In the genomic region with DNA sequence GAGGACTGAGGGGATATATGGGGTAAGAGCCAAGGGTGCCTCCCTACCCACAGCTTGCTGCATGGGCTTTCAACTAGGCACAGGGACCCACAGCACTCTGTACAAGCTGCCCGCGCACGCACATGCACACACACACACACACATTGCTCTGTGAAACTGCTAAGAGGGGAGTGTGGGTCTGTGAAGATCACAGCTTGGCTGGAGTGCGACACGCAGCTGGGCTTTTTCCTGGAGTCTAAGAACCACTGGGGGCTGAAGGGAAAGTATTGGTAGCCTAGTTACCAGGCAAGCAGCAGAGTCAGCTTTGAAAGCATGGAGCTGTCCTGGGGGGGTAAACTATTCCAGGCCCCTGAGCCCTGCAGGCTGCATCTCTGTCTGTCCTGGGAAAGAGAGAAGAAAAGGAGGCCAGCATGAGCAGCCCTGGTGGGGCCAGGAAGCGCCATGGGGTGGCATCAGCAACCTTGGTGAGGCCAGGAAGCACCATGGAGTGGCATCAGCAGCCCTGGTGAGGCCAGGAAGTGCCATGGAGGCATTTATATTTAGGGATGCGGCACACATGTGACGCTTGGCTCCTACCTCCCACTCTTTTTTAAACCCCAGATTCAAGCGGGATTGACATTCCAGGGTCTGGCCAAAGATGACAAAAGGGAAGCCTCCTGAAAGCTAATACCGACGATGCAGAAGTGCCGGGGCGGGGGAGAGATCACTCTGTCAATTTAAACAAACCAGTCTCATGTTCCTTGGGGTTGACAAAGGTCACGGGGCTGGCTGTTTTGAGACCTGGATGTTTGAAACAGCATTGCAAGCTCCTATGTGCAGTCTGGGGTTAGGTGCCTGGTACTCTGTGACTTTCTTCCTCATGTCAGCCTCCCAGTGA, we compare ENCODE assay signal across 13 mouse cellular contexts. TPM values are rescaled to one million over a fixed set of nuclear protein-coding genes. Genes with fewer than 3 reads are reported as not detected.
A peak's percentile ranks its signal among the peaks of the same experiment; 100 is the strongest.
DNase-seq lines count a peak whose midpoint lies in the region; ATAC-seq and TF ChIP-seq lines count a peak whose summit lies in the region.
"Had no signal": no experiment of that assay in that cellular context is flagged by ENCODE, and none has a peak within 500 bp of the region (broad histone marks: within the 10 kb centered on the region; RNA-seq: fewer than 3 reads in every experiment).

No protein-coding gene starts in this region.

- peak; percentile 31; the same call in 1 of the 2 replicates for ATAC-seq in embryonic facial prominence, embryonic 14.5 days (ENCODE audit: low read depth)
- ATAC-seq in hindbrain, postnatal 0 days: peak; percentile 69
- no peak; the same call in 1 of the 2 replicates for ATAC-seq in neural tube, embryonic 13.5 days (ENCODE audit: low read depth)

- no peak for TF ChIP-seq CTCF in layer of hippocampus, adult 2 months (conservative IDR thresholded peaks at IDR 0.05)
- TF ChIP-seq CTCF in hindbrain, postnatal 0 days (IDR thresholded peaks at IDR 0.05; ENCODE audit: low read depth): 0 out of 2 replicates have a peak, but pooled peaks have one; percentile 8

- peaks cover 30% of the 10 kb centered on the region for H3K4me1 ChIP-seq in embryonic facial prominence, embryonic 14.5 days (ENCODE audit: control insufficient read depth, insufficient read depth, low read length)
- peaks cover 4% of the 10 kb centered on the region; the same call in 1 of the 2 replicates for H3K4me1 ChIP-seq in hindbrain, postnatal 0 days (ENCODE audit: insufficient read depth, low read length)
- peaks cover 13% of the 10 kb centered on the region for H3K4me1 ChIP-seq in neural tube, embryonic 13.5 days (replicated peaks)

- H3K9ac ChIP-seq in embryonic facial prominence, embryonic 14.5 days (ENCODE audit: low read depth, low read length): no peak overlapping the region
- no peak overlapping the region; the same call in 1 of the 2 replicates for H3K9ac ChIP-seq in hindbrain, postnatal 0 days (replicated peaks; ENCODE audit: low read length)
- H3K9ac ChIP-seq in neural tube, embryonic 13.5 days: peak overlapping the region; percentile 8; the same call in 1 of the 2 replicates
- H3K9ac ChIP-seq: heart, embryonic 15.5 days; neural tube, embryonic 12.5 days had no signal

- H3K4me2 ChIP-seq in embryonic facial prominence, embryonic 14.5 days (ENCODE audit: low read depth, low read length): peak overlapping the region; percentile 14; the same call in 1 of the 2 replicates
- no peak overlapping the region for H3K4me2 ChIP-seq in hindbrain, postnatal 0 days (ENCODE audit: low read depth, low read length)
- H3K4me2 ChIP-seq in neural tube, embryonic 13.5 days: no peak overlapping the region
- H3K4me2 ChIP-seq: heart, embryonic 15.5 days; neural tube, embryonic 12.5 days had no signal

- peak overlapping the region; percentile 58; the same call in 1 of the 2 replicates for H3K27ac ChIP-seq in layer of hippocampus, adult 2 months
- H3K27ac ChIP-seq in embryonic facial prominence, embryonic 14.5 days (replicated peaks; ENCODE audit: low read depth, low read length): peak overlapping the region; percentile 65
- no peak overlapping the region; the same call in 1 of the 2 replicates for H3K27ac ChIP-seq in hindbrain, postnatal 0 days
- peak overlapping the region; percentile 38; the same call in 1 of the 2 replicates for H3K27ac ChIP-seq in neural tube, embryonic 13.5 days (replicated peaks)
- H3K27ac ChIP-seq: heart, embryonic 15.5 days; neural tube, embryonic 12.5 days had no signal

- intact Hi-C loops in heart, postnatal 10 days (cut with DNase I): no loop called here

- 30% methylated on average over 14 of the region's 14 CpGs for WGBS in embryonic facial prominence, embryonic 14.5 days
- 18% methylated on average over 14 of the region's 14 CpGs for WGBS in hindbrain, postnatal 0 days
- 50% methylated on average over 14 of the region's 14 CpGs for WGBS in neural tube, embryonic 13.5 days

- DNase-seq in layer of hippocampus, adult 2 months (ENCODE audit: low spot score in 2 of 2): no peak
- DNase-seq in layer of hippocampus, adult 9-10 months (ENCODE audit: low spot score): no peak
- DNase-seq in embryonic facial prominence, embryonic 14.5 days (ENCODE audit: low spot score): peak; percentile 55
- DNase-seq in hindbrain, postnatal 0 days (ENCODE audit: low spot score): peak; percentile 53
- DNase-seq in spleen, postnatal 36 days (ENCODE audit: low spot score in 2 of 2): no peak
- no peak for DNase-seq in urinary bladder, postnatal 36 days (ENCODE audit: low spot score in 2 of 2)
- DNase-seq in heart, postnatal 10 days: no peak
- DNase-seq: kidney, postnatal 10 days; right cerebral cortex, postnatal 4 days had no signal

- H3K4me3 ChIP-seq in layer of hippocampus, adult 2 months: no peak overlapping the region
- no peak overlapping the region for H3K4me3 ChIP-seq in embryonic facial prominence, embryonic 14.5 days (ENCODE audit: low read depth, low read length)
- no peak overlapping the region for H3K4me3 ChIP-seq in hindbrain, postnatal 0 days (ENCODE audit: low read length)
- no peak overlapping the region for H3K4me3 ChIP-seq in neural tube, embryonic 13.5 days
- H3K4me3 ChIP-seq: heart, embryonic 15.5 days; neural tube, embryonic 12.5 days had no signal

- no peaks in the 10 kb centered on the region for H3K9me3 ChIP-seq in embryonic facial prominence, embryonic 14.5 days (ENCODE audit: control insufficient read depth, low read length)
- H3K9me3 ChIP-seq in hindbrain, postnatal 0 days (ENCODE audit: low read length): no peaks in the 10 kb centered on the region
- H3K9me3 ChIP-seq in neural tube, embryonic 13.5 days: no peaks in the 10 kb centered on the region
- H3K9me3 ChIP-seq: heart, embryonic 15.5 days; neural tube, embryonic 12.5 days had no signal

- H3K36me3 ChIP-seq in embryonic facial prominence, embryonic 14.5 days (ENCODE audit: control insufficient read depth, insufficient read depth, low read length): no peaks in the 10 kb centered on the region
- no peaks in the 10 kb centered on the region for H3K36me3 ChIP-seq in hindbrain, postnatal 0 days (ENCODE audit: insufficient read depth, low read length)
- no peaks in the 10 kb centered on the region for H3K36me3 ChIP-seq in neural tube, embryonic 13.5 days
- H3K36me3 ChIP-seq: heart, embryonic 15.5 days; neural tube, embryonic 12.5 days had no signal

- H3K27me3 ChIP-seq in embryonic facial prominence, embryonic 14.5 days (replicated peaks; ENCODE audit: control insufficient read depth, insufficient read depth, low read length): no peaks in the 10 kb centered on the region
- no peaks in the 10 kb centered on the region for H3K27me3 ChIP-seq in hindbrain, postnatal 0 days (ENCODE audit: insufficient read depth, low read length)
- H3K27me3 ChIP-seq in neural tube, embryonic 13.5 days: no peaks in the 10 kb centered on the region
- H3K27me3 ChIP-seq: CH12.LX; heart, embryonic 15.5 days; neural tube, embryonic 12.5 days had no signal

RNA-seq across cellular contexts. Expression of a gene that starts 43.2 kb away (rescaled TPM):
- total RNA-seq in layer of hippocampus, adult 2 months (2021): 10 to 100 TPM; 76.6 to 92.1 TPM
- polyA plus RNA-seq in embryonic facial prominence, embryonic 14.5 days (2014; fragmentation: Nextera tagmentation; extraction: Ambion mirVana): 3.8 and 4.7 TPM in 2 replicates
- total RNA-seq in hindbrain, postnatal 0 days (2014; rRNA removed): 3.2 and 10.1 TPM in 2 replicates
- polyA plus RNA-seq in hindbrain, postnatal 0 days (2015; fragmentation: Nextera tagmentation; extraction: Ambion mirVana): 2.8 and 3.4 TPM in 2 replicates
- polyA plus RNA-seq in neural tube, embryonic 13.5 days (2015; fragmentation: Nextera tagmentation; extraction: Ambion mirVana): 6.9 and 7.7 TPM in 2 replicates
- total RNA-seq in heart, postnatal 10 days (2021): 10 to 100 TPM; 25.2 to 26.1 TPM

Comparison
In these comparisons a context has a peak if more than half of its experiments do, and no peak if none do; other contexts are left out.
1. DNase-seq: peak in embryonic facial prominence, embryonic 14.5 days (single experiment) and hindbrain, postnatal 0 days (single experiment); none in layer of hippocampus, adult 2 months (0 of 2), layer of hippocampus, adult 9-10 months (single experiment), spleen, postnatal 36 days (0 of 2), urinary bladder, postnatal 36 days (0 of 2) and heart, postnatal 10 days (0 of 2).